Mouse (Mus musculus) fat pad, adult 2 months (tissue): Measurements from ENCODE around the gene Gm21833.
"Not testable (repeated sequence)": the region's sequence is repeated elsewhere in the genome, so short reads cannot be mapped to it uniquely, and the experiment has no call there.

Experiments
- DNase-seq: peaks from one replicate; pipeline ENCODE4 v3.0.0-alpha.2; 2011; ENCODE audit warnings: low read depth, low spot score; ENCODE audit errors: extremely low read depth

Gene Gm21833

GRCm38 (mm10) chr16:82828082-82828481 is at the start of gene Gm21833:
Gene Gm21833 (plus strand): TSS chr16:82828382.
- DNase-seq, result not testable (repeated sequence)

DNA sequence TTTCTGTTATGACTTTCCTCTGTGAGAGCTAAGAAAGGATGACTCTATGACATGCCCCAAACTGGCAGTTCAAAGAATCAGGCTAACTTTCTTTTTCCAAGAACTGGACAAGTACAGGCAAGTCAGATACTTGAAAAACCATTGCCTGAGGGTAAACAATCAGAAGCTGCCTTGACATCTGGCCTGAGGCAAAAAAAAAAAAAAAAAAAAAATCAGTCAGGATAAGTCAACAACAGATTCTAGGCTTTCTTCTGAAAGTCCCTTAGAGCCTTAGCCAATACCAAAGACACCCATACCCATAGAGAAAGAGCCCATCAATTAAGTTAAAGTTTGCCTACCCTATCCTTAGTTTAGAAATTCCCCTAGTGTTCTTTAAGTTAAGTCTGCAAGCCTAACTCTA is 38.7 kb upstream of the Gm21833 start:
- no peak for DNase-seq

DNA sequence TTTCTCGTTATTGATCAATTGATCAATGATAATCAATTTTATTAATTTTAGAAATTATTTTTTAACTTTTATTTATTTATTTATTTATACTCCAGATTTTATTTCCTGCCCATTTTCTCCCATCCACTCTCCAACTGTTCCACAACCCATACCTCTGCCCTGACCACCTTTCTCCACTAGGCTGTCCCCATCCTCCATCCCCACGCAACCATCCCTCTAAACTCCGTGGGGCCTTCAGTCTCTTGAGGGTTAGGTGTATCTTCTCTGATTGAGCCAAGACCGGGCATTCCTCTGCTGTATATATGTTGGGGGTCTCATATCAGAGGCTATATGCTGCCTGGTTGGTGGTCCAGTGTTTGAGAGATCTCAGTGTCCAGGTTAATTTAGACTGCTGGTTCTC is 31.7 kb upstream of the Gm21833 start:
- no peak for DNase-seq

GRCm38 (mm10) chr16:82815255-82815654 is 12.9 kb upstream of the Gm21833 start:
- DNase-seq, result no peak

GRCm38 (mm10) chr16:82816615-82817014 is 11.6 kb upstream of the Gm21833 start:
- no peak for DNase-seq

- no peak for DNase-seq
Observed at GRCm38 (mm10) chr16:82855752-82856151, 27.6 kb downstream of the Gm21833 start.

DNA sequence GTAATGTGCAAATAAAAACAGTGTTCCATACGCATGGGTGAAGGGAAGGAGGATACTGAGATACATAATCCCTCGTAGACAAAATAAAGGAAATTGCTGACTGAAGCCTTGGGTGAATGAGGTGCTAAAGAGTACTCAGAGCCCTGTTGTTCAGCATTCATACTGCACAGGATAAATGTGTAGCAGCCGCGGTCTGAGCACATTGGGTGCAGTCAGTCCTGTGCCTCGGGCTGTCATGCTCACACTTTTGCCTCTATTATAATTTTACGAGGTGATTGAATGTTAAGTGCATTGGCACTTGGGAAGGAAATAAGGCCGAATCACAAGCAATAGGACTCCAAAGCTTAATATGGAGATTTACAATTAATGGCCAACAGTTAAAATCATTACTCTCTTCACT is 36.4 kb downstream of the Gm21833 start:
- DNase-seq, result no peak
